Mouse (Mus musculus): ENCODE measurements around the gene Ankrd2. TPM values are rescaled to one million over a fixed set of nuclear protein-coding genes. Genes with fewer than 3 reads are reported as not detected.

Ankrd2 gene
- polyA plus RNA-seq, 1 experiment from 2014 or later: 0.94 TPM

DNA sequence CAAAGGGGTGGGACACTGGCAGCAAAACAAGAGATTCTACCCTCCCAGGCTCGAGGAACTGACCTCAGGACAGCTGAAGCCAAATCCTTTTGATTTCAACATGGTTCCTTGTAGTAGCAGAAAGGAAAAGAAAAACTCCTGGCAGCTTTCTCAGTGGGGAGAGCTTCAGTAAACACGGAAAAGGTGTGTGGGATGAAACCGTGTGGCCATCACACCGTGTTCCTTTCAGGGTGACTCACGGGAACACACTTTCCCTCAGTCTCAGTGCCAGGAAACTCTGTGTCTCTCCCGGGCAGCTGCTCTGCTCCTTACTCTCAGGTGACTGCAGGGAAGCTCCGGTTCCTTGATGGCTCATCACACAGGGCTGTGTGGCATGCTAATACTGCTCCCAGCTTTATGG lies 22.6 kb downstream of the Ankrd2 start:
- no peak overlapping the region for H3K9ac ChIP-seq (ENCODE audit: low read depth, low read length)
- 72% methylated on average over 7 of the region's 7 CpGs for WGBS
- H3K9me3 ChIP-seq (replicated peaks; ENCODE audit: control insufficient read depth, low read length, poor library complexity, severe bottlenecking): no peaks in the 10 kb centered on the region
- H3K27ac ChIP-seq (ENCODE audit: low read length): no peak overlapping the region
- no peak for ATAC-seq
- H3K4me2 ChIP-seq (ENCODE audit: low read length): no peak overlapping the region
- no peaks in the 10 kb centered on the region for H3K4me1 ChIP-seq (ENCODE audit: control insufficient read depth, insufficient read depth, low read length)
- H3K4me3 ChIP-seq (ENCODE audit: low read depth, low read length): no peak overlapping the region
- no peaks in the 10 kb centered on the region for H3K27me3 ChIP-seq (ENCODE audit: control insufficient read depth, insufficient read depth, low read depth, low read length)
- H3K36me3 ChIP-seq (ENCODE audit: control insufficient read depth, insufficient read depth, low read length): no peaks in the 10 kb centered on the region

DNA sequence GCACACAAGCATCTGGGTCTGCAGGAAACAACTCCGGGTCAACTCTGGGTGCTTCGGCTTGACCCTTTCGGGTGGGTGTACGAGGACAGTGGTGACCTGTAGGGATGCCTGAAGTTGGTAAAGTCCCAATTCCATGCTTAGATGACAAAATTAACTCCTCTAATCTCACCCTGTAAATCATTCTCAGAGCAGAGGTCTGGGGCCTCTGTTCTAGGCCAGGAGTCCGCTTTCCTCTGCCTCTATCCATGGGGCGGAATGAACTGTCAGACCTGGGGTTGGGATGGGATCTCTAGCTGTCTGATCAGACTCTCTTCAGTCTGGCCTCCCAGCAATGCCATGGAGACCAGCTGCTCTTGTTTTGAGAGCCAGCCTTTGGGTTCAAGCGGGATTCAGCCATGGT lies 25.6 kb downstream of the Ankrd2 start:
- H3K4me3 ChIP-seq (ENCODE audit: low read depth, low read length): no peak overlapping the region
- H3K27ac ChIP-seq (ENCODE audit: low read length): no peak overlapping the region
- no peak overlapping the region for H3K9ac ChIP-seq (ENCODE audit: low read depth, low read length)
- H3K4me1 ChIP-seq (ENCODE audit: control insufficient read depth, insufficient read depth, low read length): no peaks in the 10 kb centered on the region
- ATAC-seq: no peak
- H3K9me3 ChIP-seq (replicated peaks; ENCODE audit: control insufficient read depth, low read length, poor library complexity, severe bottlenecking): no peaks in the 10 kb centered on the region
- no peaks in the 10 kb centered on the region for H3K27me3 ChIP-seq (ENCODE audit: control insufficient read depth, insufficient read depth, low read depth, low read length)
- no peak overlapping the region for H3K4me2 ChIP-seq (ENCODE audit: low read length)
- no peaks in the 10 kb centered on the region for H3K36me3 ChIP-seq (ENCODE audit: control insufficient read depth, insufficient read depth, low read length)
- 94% methylated on average over 7 of the region's 7 CpGs for WGBS

DNA sequence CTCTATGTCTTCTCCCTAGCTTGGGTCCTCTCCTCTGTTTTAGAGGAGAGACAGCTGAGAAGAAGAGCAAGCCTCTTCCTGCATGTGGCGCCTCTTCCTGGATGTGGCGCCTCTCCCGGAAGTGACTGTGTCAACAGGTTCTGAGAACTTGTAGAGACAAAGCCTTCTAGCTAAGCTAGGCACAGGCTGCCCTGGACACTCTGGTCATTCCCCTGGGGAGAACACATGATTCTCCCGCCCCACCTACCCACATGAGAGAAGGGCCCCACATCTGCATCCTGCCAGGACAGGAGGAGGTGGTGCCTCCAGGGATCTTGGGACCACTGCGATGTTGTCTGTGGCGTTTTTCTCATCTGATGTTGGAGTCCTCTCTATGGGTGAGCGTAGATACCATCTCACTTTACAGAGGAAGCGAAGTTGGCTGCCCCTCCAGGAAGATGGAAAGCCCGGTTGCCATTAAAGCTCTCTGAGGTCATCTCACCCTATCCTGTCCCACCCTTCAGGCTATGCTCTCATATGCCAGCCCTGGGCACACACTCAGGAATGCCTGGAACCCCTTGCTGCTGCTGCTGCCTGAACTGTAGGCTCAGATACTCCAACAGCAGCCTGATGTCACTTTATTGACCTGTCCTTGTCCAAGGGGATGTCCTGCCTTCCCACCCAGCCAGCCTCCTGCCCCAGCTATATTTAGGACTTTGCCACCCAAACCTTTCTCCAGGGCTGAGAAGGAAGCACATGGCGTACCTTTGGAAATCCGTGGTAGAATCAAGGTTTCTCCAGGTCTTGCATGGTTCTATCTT lies 32.8 kb downstream of the Ankrd2 start:
- Histone ChIP-seq H3K4me1 (ENCODE audit: control insufficient read depth, insufficient read depth, low read length) (no peaks in the 10 kb centered on the region), H3K27ac (ENCODE audit: low read length) (no peak overlapping the region), H3K4me2 (ENCODE audit: low read length) (no peak overlapping the region), H3K27me3 (ENCODE audit: control insufficient read depth, insufficient read depth, low read depth, low read length) (no peaks in the 10 kb centered on the region), H3K9ac (ENCODE audit: low read depth, low read length) (no peak overlapping the region), H3K4me3 (ENCODE audit: low read depth, low read length) (no peak overlapping the region), H3K9me3 (replicated peaks; ENCODE audit: control insufficient read depth, low read length, poor library complexity, severe bottlenecking) (no peaks in the 10 kb centered on the region), H3K36me3 (ENCODE audit: control insufficient read depth, insufficient read depth, low read length) (no peaks in the 10 kb centered on the region)
- ATAC-seq: no peak
- 86% methylated on average over 11 of the region's 11 CpGs for WGBS

DNA sequence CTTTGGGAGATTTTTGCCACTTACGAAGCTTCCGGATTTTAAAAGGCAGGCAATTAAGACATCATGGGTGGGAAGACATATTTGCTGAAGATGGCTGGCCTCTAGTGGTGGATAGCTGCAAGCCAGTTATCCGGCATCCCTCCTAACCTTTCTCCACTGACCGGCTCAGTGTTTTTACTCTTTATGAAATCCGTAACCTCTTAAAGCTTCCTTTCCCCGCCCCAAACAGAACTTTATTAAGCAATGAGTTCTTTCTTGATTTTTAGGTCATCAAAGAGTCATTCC lies 33.4 kb downstream of the Ankrd2 start:
- H3K4me3 ChIP-seq (ENCODE audit: low read depth, low read length): no peak overlapping the region
- H3K27ac ChIP-seq (ENCODE audit: low read length): no peak overlapping the region
- ATAC-seq: no peak
- H3K4me2 ChIP-seq (ENCODE audit: low read length): no peak overlapping the region
- no peaks in the 10 kb centered on the region for H3K27me3 ChIP-seq (ENCODE audit: control insufficient read depth, insufficient read depth, low read depth, low read length)
- H3K36me3 ChIP-seq (ENCODE audit: control insufficient read depth, insufficient read depth, low read length): no peaks in the 10 kb centered on the region
- no peaks in the 10 kb centered on the region for H3K4me1 ChIP-seq (ENCODE audit: control insufficient read depth, insufficient read depth, low read length)
- no peaks in the 10 kb centered on the region for H3K9me3 ChIP-seq (replicated peaks; ENCODE audit: control insufficient read depth, low read length, poor library complexity, severe bottlenecking)
- no peak overlapping the region for H3K9ac ChIP-seq (ENCODE audit: low read depth, low read length)
- WGBS: 55% methylated on average over 6 of the region's 6 CpGs

DNA sequence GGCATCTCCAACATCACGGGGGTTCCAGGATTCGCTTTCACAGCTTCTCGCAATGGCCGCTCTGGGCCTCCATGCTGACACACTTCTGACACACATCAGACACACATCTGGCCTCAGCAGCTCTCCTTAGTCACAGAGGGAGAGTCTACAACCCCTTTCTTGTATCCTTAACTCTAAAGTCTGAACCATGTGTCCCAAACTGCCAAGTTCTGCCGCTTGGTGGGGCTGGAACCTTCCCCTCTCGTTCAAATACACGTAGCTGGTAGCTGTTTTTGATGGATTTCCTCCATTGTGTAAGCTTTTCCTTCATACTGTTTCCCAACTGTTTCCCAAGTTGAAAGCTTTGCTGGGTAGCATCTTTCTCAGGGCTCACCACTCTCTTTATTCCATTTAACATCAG lies 35.4 kb downstream of the Ankrd2 start:
- 81% methylated on average over 7 of the region's 7 CpGs for WGBS
- H3K27me3 ChIP-seq (ENCODE audit: control insufficient read depth, insufficient read depth, low read depth, low read length): no peaks in the 10 kb centered on the region
- no peaks in the 10 kb centered on the region for H3K4me1 ChIP-seq (ENCODE audit: control insufficient read depth, insufficient read depth, low read length)
- ATAC-seq: no peak
- H3K4me2 ChIP-seq (ENCODE audit: low read length): no peak overlapping the region
- no peak overlapping the region for H3K9ac ChIP-seq (ENCODE audit: low read depth, low read length)
- no peak overlapping the region for H3K27ac ChIP-seq (ENCODE audit: low read length)
- H3K36me3 ChIP-seq (ENCODE audit: control insufficient read depth, insufficient read depth, low read length): peaks cover 17% of the 10 kb centered on the region
- no peak overlapping the region for H3K4me3 ChIP-seq (ENCODE audit: low read depth, low read length)
- no peaks in the 10 kb centered on the region for H3K9me3 ChIP-seq (replicated peaks; ENCODE audit: control insufficient read depth, low read length, poor library complexity, severe bottlenecking)

DNA sequence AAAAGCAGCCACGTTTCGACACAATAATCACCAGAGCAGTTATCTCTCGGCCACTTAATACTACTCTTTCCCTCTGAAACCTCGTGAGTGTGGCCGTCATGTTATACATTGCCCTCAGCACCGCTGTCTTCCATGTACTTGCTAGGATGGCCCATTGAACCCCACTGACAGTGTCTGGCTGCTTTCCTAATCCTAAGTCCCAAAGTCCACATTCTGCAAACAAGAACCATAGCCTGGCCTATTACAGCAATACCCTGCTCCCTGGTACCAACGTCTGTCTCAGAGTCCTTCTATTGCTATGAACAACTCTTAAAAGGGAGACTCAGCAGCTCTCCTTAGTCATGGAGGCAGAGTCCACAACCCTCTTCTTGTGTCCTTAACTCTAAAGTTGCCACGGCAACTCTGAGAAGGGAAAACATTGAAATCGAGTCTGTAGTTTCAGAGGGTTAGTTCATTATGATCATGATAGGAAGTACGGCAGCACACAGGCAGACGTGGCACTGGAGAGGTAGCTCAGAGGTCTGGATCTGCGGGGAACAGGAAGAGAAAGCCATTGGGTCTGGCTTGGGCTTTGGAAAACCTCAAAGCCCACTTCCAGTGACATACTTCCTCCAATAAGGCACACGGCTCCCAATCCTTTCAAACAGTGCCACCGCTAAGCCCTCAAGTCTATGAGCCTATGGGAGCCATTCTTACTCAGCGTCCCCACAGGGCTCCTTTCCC lies 36.2 kb downstream of the Ankrd2 start:
- no peaks in the 10 kb centered on the region for H3K27me3 ChIP-seq (ENCODE audit: control insufficient read depth, insufficient read depth, low read depth, low read length)
- WGBS: 80% methylated on average over 15 of the region's 15 CpGs
- no peak overlapping the region for H3K4me2 ChIP-seq (ENCODE audit: low read length)
- no peak overlapping the region for H3K9ac ChIP-seq (ENCODE audit: low read depth, low read length)
- no peaks in the 10 kb centered on the region for H3K9me3 ChIP-seq (replicated peaks; ENCODE audit: control insufficient read depth, low read length, poor library complexity, severe bottlenecking)
- H3K4me1 ChIP-seq (ENCODE audit: control insufficient read depth, insufficient read depth, low read length): no peaks in the 10 kb centered on the region
- H3K27ac ChIP-seq (ENCODE audit: low read length): no peak overlapping the region
- no peak for ATAC-seq
- H3K4me3 ChIP-seq (ENCODE audit: low read depth, low read length): no peak overlapping the region
- H3K36me3 ChIP-seq (ENCODE audit: control insufficient read depth, insufficient read depth, low read length): peaks cover 17% of the 10 kb centered on the region

DNA sequence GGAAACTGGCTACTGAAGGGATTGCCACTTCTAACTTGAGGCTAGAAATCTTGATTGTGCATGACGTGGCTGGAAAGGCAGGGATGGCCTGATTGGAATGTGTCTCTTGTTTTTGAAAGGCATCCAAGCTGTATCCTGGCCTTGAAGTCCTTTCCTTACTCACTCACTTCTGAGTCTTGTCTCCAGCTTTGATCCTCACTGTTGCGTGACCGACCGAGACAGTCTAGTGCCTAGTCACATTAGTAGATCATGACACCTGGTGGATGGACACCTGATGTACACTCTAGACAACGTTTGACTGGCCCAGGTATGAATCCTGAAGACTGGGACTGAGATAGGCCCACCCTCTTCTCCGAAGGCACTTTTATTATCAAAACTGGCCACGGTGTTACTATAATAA lies 37.0 kb downstream of the Ankrd2 start:
- Histone ChIP-seq H3K9ac (ENCODE audit: low read depth, low read length) (no peak overlapping the region), H3K4me1 (ENCODE audit: control insufficient read depth, insufficient read depth, low read length) (no peaks in the 10 kb centered on the region), H3K36me3 (ENCODE audit: control insufficient read depth, insufficient read depth, low read length) (peaks cover 22% of the 10 kb centered on the region), H3K27me3 (ENCODE audit: control insufficient read depth, insufficient read depth, low read depth, low read length) (no peaks in the 10 kb centered on the region), H3K9me3 (replicated peaks; ENCODE audit: control insufficient read depth, low read length, poor library complexity, severe bottlenecking) (no peaks in the 10 kb centered on the region), H3K4me3 (ENCODE audit: low read depth, low read length) (no peak overlapping the region), H3K4me2 (ENCODE audit: low read length) (no peak overlapping the region), H3K27ac (ENCODE audit: low read length) (no peak overlapping the region)
- no peak for ATAC-seq
- 81% methylated on average over 7 of the region's 7 CpGs for WGBS

DNA sequence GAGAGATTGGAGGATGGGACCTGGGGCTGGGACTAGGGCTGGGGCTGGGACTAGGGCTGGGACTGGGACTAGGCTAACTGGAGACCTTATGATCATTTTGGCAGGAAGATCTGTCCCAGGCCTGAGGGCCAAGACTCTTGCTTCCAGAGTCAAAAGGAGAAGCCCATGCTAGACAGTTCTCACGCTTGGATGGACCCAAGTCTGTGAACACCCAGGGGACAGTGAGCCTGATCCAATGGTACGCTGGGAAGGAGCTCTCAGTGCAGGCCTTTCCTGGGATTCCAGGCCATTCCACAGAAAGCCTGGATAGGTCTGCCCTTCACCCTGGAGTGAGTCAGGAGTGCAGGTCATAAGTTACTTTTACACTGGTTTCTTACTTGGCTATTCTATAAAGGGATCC lies 39.3 kb downstream of the Ankrd2 start:
- Histone ChIP-seq H3K27me3 (ENCODE audit: control insufficient read depth, insufficient read depth, low read depth, low read length) (no peaks in the 10 kb centered on the region), H3K4me2 (ENCODE audit: low read length) (no peak overlapping the region), H3K36me3 (ENCODE audit: control insufficient read depth, insufficient read depth, low read length) (peaks cover 28% of the 10 kb centered on the region), H3K9me3 (replicated peaks; ENCODE audit: control insufficient read depth, low read length, poor library complexity, severe bottlenecking) (no peaks in the 10 kb centered on the region), H3K4me3 (ENCODE audit: low read depth, low read length) (no peak overlapping the region), H3K27ac (ENCODE audit: low read length) (no peak overlapping the region), H3K4me1 (ENCODE audit: control insufficient read depth, insufficient read depth, low read length) (no peaks in the 10 kb centered on the region), H3K9ac (ENCODE audit: low read depth, low read length) (no peak overlapping the region)
- ATAC-seq: no peak
- 87% methylated on average over 2 of the region's 2 CpGs for WGBS

DNA sequence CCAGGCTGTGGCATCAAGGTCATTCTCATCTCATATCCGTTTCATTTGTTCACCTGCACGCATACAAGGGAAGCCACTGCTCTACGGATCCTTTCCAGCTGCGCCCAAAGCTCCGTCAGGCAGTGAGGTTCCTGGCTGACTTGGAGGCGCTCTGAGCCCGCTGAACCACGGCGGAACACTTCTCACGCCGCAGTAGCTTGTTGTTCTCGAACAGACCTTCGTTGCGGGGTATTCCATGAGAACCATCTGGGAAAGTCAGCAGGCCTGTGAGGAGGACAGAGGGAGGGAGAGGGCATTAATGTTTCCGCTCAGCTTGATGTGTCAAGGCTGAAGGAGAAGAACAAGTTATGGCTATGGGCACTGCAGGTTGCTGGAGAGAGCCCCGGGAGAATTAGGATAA lies 40.2 kb downstream of the Ankrd2 start:
- H3K36me3 ChIP-seq (ENCODE audit: control insufficient read depth, insufficient read depth, low read length): peaks cover 28% of the 10 kb centered on the region
- ATAC-seq: no peak

More for the DNA sequence above, 40.2 kb downstream of the Ankrd2 start:
- Histone ChIP-seq H3K9me3 (replicated peaks; ENCODE audit: control insufficient read depth, low read length, poor library complexity, severe bottlenecking) (no peaks in the 10 kb centered on the region), H3K9ac (ENCODE audit: low read depth, low read length) (no peak overlapping the region), H3K27me3 (ENCODE audit: control insufficient read depth, insufficient read depth, low read depth, low read length) (no peaks in the 10 kb centered on the region), H3K4me1 (ENCODE audit: control insufficient read depth, insufficient read depth, low read length) (no peaks in the 10 kb centered on the region), H3K4me2 (ENCODE audit: low read length) (no peak overlapping the region), H3K27ac (ENCODE audit: low read length) (no peak overlapping the region), H3K4me3 (ENCODE audit: low read depth, low read length) (no peak overlapping the region)
- 91% methylated on average over 16 of the region's 16 CpGs for WGBS
